Mouse (Mus musculus) megakaryocyte progenitor cell, adult 5-6 weeks (primary cell): Measurements from ENCODE around the gene Trcg1. TPM values are rescaled to one million over a fixed set of nuclear protein-coding genes. Genes with fewer than 3 reads are reported as not detected.

ENCODE experiments used
- ATAC-seq: replicated peaks from 2 replicates; pipeline ENCODE4 v1.8.0; 2016; ENCODE audit warnings: mild to moderate bottlenecking, moderate TSS enrichment, inconsistent platforms; ENCODE audit not compliant: poor library complexity
- total RNA-seq, 2 experiments: library from RNA; stranded (forward) in 1 of 2; stranded (reverse) in 1 of 2; fragments of 157-497, 149-512 nt in 1 of 2; fragments of 200-1000 nt in 1 of 2; gene quantifications; 2 replicates each; pipeline versions ENCODE4 v1.2.3 to v1.2.4; 2015 to 2017

The Trcg1 gene
- total RNA-seq, 2 experiments from 2014 or later = not detected

DNA sequence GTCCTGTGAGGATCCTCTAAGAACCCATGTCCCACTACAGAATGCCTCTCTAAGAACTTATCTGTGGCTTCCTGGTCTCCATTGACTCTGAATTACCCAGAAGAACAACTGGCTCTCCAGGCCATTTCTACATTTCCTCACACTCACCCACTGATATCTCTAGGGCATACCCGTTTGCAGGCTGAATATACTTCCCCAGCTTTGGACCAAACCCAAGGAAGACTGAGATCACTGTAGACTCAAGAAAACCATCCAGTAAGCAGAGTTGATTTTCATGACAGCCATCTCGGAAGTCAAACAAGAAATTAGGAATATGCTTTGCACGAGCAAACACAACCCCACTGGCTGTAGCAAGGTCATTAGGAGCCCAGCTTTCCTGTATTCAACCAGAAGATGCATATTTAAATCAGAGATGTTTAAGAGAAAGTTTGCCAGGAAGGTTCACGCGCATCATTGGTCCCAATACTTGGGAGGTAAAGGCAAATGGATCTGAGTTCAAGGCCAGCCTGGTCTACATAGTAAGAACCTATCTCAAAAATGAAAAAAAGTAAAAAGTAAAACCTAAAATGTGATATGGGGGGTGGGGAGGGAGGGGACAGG lies 3.9 kb upstream of the Trcg1 start:
- no peak for ATAC-seq

GRCm38 (mm10) chr9:57233142-57233541 lies 3.2 kb upstream of the Trcg1 start:
- ATAC-seq = peak; percentile 72

GRCm38 (mm10) chr9:57233767-57234166 lies 2.6 kb upstream of the Trcg1 start:
- peak; percentile 35 for ATAC-seq

DNA sequence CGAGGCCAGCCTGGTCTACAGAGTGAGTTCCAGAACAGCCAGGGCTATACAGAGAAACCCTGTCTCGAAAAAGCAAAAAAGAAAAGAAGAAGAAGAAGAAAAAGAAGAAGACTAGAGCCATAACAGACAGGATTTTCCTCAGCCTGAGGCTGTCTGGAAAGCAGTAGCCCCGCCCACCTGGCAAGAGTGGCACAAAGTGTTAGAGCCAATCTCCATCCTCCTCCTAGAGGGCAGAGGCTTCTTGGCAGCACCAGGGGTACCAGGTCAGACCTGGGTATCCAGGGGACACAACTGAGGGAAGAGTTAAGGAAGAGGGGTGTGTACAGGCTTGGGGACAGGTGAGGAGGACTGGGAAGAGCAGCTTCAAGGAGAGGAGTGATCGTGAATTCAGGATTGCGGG lies 1.3 kb downstream of the Trcg1 start:
- no peak for ATAC-seq

GRCm38 (mm10) chr9:57238220-57238619 lies 1.9 kb downstream of the Trcg1 start:
- ATAC-seq = no peak

GRCm38 (mm10) chr9:57241111-57241510 lies 4.8 kb downstream of the Trcg1 start:
- ATAC-seq = no peak

DNA sequence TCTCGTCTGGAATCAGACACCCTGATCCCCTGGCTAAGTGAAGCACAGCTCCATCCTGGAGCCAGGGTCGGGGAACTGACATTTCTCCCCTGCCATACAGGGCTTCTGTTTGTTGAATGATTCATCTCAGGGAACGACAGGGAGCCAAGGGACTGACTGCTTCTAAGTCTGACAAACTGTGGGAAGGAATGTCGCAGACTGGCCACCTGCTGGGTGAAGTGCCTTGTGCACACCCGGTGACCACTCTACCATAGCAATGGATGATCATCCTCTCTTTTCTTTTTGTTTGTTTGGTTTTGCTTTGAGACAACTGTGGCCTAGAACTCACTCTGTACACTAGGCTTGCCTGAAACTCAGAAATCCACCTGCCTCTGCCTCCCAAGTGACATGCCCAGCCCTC lies 6.6 kb downstream of the Trcg1 start:
- ATAC-seq = no peak

DNA sequence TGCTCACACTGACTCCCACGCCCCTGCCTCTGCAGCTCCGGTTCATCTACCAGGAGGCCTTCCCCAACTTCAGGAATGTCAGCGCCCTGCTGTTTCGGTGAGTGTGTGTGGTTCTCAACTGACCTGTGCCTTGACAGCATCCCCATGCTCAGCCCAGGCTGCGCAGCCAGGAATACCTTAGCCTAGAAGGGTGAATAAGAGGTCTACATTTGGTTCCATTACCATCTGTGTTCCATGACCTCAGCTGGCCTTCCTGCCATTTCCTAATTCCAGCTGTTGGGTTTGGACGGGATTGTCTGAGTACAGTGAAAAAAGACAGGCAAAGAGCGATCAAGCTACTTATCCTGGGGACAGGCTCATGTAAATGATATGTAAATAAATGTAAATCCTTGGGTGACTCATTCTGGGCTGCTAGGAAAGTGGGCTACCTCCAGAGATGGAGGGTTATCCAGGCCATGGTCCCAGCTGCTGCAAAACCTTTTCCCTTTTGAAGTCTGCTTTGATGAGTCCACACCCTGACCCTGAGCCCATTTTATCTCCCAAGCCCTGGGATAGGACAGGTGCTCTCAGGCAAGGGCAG lies 7.8 kb downstream of the Trcg1 start:
- no peak for ATAC-seq

DNA sequence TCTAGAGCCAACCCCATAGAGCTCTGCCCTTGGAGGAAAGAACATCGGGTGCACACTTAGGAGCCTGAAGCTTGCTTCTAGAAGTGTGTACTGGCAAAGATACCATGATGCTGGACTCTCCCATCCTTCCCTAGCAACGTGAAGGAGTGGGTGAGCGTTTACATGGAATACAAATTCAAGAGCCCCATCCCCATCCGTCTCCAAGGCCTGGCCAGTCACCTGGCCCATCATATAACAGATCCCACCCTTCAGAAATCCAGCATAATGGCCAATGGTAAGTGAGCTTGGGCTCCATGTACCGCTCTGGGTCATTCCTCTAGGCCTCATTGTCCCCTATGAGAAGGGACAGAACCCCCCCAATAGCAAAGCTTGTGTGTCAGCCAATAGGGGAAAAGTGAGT lies 10.1 kb downstream of the Trcg1 start:
- no peak for ATAC-seq

GRCm38 (mm10) chr9:57247201-57247671 lies 10.9 kb downstream of the Trcg1 start:
- peak; percentile 58 for ATAC-seq

- peak; percentile 24; the same call in 1 of the 2 replicates for ATAC-seq
Observed at GRCm38 (mm10) chr9:57248030-57248942, 11.9 kb downstream of the Trcg1 start.

DNA sequence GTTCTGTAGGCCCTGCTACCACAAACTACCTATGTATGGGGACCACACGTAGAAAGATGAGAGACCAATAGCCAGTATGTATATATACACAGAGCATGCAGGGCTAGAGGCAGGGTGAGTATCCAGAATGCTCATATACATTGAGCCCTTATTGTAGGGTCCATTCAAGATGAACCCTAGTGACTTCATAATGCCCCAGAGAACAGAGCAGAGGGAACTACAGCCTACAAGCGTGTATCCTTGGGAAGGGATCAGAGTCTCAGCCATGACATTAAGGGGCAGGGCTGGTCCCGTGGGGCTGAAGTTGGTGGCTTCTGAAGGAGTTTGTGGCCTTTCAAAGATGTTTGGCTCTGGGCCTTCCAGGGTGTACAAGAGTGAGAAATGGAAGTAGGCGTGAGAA lies 13.7 kb downstream of the Trcg1 start:
- no peak for ATAC-seq

GRCm38 (mm10) chr9:57251139-57251538 lies 14.8 kb downstream of the Trcg1 start:
- ATAC-seq = no peak

- no peak for ATAC-seq
Observed at GRCm38 (mm10) chr9:57254061-57254460, 17.7 kb downstream of the Trcg1 start.

GRCm38 (mm10) chr9:57254823-57255495 lies 18.6 kb downstream of the Trcg1 start:
- ATAC-seq = 0 out of 2 replicates have a peak, but pooled peaks have one; percentile 19

- no peak for ATAC-seq
Observed at GRCm38 (mm10) chr9:57256309-57256708, 20.0 kb downstream of the Trcg1 start.

GRCm38 (mm10) chr9:57256861-57257260 lies 20.5 kb downstream of the Trcg1 start:
- ATAC-seq = no peak

DNA sequence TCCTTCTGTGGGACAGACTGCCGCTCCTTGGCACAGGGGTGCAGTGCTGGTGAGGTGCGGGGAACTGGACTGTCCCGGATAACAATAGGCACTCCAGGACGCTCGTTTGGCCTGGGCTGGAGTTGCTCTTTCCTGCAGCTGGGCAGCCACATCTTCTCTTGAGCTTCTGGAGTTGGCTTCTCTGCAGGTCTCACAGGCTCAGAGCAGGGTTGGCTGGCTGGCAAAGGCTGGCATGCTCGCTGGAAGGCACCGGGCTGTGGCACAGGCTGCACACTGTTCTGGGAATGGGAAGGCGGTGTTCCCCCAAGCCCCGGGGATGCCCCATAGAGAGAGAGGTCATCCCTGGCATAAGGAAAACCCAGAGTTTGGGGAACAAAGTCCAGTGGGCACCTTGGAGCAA lies 21.3 kb downstream of the Trcg1 start:
- ATAC-seq = no peak

GRCm38 (mm10) chr9:57259736-57260135 lies 23.4 kb downstream of the Trcg1 start:
- ATAC-seq = peak; percentile 76

GRCm38 (mm10) chr9:57260940-57261339 lies 24.6 kb downstream of the Trcg1 start:
- ATAC-seq = no peak

GRCm38 (mm10) chr9:57261516-57261912 lies 25.2 kb downstream of the Trcg1 start:
- peak; percentile 49 for ATAC-seq
